Mouse (Mus musculus) embryonic fibroblast, embryonic 13.5 days (primary cell): ENCODE data around the gene Myo9a.

Experiments used
- CTCF ChIP-seq: IDR thresholded peaks from 2 replicates; pipeline ENCODE4 v1.5.1; 2011; ENCODE audit warnings: mild to moderate bottlenecking, control low read depth, low read length, moderate library complexity, borderline replicate concordance; ENCODE audit not compliant: insufficient read depth
- POLR2A ChIP-seq: IDR thresholded peaks from 2 replicates; pipeline ENCODE4 v1.6.1; 2011; ENCODE audit warnings: low read depth, mild to moderate bottlenecking, control low read depth, low read length, moderate library complexity

- TF ChIP-seq CTCF (no peak), POLR2A (no peak)
These were observed 26.8 kb upstream of the Myo9a start for GRCm38 (mm10) chr9:59723791-59724442.
